Mouse (Mus musculus): ENCODE data around the gene Coil.
"Not testable (repeated sequence)": the region's sequence is repeated elsewhere in the genome, so short reads cannot be mapped to it uniquely, and the experiment has no call there.

Gene Coil

DNA sequence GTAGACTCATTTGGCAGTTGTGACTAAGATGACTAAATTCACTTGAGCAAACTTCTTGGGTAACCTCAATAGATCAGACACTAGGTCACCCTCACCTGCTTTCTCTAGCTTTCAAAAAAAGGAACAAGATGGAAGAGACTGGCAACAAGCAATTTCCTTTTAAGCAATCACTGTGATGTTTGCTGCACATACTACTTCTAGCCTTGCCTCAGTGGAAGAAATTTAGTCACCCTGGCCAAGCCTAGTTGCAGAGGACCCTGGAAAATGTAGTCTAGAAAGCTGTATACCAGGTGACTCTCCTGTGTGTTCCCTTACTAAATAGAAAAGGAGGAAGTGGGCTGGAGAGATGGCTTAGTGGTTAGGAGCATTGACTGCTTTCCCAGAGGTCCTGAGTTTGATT, 36.4 kb downstream of the Coil start:
- DNase-seq (ENCODE audit: low spot score in 2 of 2), result no peak

DNA sequence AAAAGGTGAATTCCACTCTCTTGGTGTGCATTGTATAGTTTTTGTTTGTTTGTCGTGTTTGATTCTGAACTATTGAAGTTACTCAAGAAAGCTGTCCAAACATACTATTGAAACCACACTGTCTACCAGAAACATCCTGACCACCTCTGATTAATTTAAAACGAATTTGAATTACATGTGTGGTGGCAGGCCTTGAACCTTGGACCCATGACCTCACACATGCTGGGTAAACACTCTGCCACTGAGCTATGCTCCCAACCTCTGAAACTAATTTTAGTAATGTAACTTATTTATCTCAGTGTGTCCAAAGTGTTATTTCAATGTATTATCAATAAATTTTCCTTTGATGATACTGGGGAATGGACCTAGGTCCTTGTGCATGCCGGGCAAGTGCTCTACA, 37.5 kb downstream of the Coil start:
- no peak for DNase-seq (ENCODE audit: low spot score in 2 of 2)

DNA sequence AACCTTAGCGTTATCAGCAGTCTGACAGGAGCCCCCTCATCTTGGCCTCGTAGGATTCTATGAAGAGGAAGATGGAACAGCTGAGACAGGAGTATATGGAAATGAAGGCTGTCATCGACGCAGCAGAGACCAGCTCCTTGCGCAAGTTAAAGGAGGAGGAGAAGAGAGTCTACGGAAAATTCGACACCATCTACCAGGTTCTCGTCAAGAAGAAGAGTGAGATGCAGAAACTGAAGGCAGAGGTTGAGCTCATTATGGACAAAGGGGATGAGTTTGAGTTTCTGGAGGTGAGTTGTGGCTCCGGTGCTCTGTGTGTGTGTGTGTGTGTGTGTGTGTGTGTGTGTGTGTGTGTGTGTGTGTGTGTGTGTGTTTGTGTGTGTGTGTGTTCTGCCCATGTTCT, 39.0 kb downstream of the Coil start:
- no peak for DNase-seq (ENCODE audit: low spot score in 2 of 2)

DNA sequence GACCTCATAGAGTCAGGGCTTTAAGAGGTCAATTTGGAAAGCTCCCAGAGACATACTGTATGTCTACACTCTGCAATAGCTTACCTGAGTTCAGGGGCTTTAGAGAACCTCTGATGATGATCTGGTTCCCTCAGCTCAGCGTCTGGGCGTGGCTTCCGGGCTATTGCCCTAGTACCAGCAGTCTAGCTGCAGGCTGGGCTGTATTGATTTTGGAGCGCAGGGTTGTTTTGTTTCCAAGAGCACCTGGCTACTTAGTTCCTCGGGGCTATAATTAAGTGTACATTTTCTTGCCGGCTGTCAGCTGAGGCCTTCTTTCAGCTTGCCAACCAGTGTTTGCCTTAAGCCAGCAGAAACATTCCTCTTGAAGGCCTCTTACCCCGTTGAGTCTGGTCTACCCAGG, 39.4 kb downstream of the Coil start:
- DNase-seq (ENCODE audit: low spot score in 2 of 2), result no peak

DNA sequence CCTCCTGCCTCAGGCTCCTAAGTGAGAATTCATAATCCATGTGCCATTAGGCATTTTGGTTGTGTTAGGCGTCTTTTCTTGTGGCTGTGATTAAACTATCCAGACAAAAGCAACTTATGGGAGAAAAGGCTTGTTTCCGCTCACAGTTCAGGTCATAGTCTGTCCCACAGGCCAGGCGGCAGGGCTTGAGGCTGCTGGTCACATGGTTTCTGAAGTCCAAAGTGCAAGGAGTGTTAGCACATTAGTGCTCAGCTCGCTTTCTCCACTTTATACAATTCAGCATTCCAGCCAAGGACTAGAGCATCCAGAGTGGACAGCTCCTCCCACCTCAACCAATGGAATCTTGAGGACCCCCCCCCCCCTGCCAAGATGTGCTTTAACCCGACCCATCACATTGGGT, 42.2 kb downstream of the Coil start:
- DNase-seq (ENCODE audit: low spot score in 2 of 2), result no peak

DNA sequence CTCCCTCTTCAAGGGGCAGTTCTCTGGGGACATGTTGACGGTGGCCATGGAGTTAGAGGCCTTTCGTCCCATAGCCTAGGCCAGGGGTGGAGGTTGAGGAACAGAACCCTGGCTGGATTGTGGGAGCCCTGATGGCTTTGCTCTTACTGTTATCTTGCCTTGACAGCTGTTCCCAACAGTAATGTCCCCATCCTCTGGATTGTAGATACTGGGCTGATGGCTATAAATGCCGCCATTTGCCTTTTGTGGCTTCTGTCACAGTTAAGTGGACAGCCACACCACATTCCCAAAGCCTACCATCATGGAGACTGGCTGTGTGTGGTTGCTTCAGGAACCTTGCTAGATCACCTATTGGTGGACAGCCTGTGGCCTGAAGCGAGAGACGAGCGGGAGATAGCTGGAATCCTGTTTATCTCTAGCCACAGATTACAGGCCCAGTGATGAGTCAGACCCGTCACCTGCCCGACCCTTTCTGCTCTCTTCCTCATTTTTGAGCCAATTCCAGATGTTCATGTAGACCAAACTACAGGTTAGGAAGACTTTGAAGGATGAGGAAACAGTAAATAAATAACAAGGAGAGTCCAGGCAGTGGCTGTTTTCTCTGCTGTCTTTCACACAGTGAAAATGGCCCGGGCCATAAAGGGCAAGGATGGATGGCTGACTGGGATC, 47.6 kb downstream of the Coil start:
- DNase-seq (ENCODE audit: low spot score in 2 of 2), result no peak

DNA sequence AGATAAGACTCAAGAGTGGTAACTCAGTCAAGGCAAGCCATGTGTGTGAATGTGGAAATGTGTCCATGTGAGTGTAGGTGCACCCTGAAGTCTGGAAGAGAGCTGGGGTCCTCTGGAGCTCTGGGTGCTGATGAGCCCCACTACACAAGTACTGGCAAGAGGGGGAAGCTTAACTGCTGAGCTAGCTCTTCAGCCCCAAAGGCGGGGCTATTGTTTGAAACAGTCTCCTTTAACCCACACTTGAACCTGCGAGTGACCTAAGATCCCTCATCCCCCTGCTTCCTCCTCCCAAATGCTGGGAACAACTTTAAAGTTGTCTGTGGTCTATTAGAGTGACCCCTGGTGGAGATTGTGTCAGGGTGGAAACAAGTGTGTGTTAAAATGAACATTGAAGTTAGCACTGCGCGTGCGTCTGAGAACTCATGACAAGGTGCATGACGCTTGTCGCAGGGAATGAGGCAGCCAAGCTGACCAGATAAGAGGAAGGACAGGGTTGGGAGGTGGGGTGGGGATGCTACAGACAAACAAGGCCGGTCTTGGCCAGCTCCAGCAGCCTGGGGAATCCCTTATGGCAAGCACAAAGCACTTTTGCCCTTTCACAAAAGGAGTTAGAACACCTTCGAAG, 50.7 kb downstream of the Coil start:
- no peak for DNase-seq (ENCODE audit: low spot score in 2 of 2)

DNA sequence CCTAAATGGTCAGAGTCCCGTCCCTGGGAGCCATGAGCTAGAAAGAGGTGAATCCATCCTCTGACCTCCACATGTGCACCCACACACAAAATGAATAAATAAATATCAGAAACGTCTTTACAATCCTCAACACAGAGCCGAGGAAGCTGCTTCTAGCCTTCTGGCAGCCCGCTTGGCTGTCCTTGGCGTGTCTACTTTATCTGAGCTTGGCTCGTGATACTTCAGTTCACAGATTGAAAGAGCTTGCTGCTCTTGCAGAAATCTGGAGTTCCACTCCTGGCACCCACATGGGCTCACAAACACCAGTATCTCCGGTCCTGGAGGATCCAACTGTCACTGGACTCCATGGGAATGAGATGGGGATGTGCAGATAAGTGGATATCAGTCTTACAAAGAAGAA, 51.6 kb downstream of the Coil start:
- no peak for DNase-seq (ENCODE audit: low spot score in 2 of 2)

DNA sequence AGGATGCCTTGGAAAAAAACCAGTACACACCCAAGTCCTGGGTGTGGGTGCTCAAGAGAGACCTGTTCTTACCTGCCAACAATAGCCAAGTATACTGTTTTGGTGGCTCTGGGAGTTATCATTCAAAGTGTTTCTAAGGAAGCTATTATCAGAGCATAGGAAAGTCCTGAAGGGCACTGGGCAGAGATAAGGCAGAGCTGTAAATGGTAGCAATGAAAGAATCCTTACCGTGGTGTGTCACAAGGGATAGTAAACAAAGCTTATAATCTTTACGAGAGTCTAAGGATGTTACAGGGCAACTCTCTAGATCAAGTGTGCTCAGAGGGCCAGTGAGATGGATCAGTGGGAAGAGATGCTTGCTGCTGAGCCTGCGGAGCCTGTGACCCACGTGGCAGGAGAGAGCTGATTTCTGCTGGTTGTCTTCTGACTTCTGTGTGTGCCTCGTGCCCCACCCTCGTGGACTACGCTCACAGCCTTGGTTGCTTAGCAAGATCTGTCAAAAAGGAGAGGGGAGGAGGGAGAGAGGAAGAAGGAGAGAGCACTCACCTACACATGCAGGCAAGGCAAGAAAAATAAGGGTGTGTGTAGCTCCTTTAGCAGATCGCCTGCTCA, 52.2 kb downstream of the Coil start:
- DNase-seq (ENCODE audit: low spot score in 2 of 2), result peak in 1 of 2 experiments; percentile 40

DNA sequence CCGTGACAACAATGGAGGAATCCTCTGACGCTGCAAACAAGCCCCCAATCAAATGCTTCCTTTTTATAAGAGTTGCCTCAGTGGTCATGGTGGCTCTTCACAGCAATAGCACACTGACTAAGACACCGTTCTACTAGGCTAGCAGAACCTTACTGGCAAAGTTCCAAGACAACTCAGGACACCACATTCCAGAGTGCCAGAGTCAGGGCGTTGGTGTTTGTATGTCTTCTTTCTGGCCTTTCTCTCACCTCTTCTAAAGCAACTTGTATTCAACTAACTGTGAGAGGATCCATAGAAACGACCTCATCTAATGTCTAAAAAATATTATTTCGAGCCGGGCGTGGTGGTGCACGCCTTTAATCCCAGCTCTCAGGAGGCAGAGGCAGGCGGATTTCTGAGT, 53.4 kb downstream of the Coil start:
- no peak for DNase-seq (ENCODE audit: low spot score in 2 of 2)

DNA sequence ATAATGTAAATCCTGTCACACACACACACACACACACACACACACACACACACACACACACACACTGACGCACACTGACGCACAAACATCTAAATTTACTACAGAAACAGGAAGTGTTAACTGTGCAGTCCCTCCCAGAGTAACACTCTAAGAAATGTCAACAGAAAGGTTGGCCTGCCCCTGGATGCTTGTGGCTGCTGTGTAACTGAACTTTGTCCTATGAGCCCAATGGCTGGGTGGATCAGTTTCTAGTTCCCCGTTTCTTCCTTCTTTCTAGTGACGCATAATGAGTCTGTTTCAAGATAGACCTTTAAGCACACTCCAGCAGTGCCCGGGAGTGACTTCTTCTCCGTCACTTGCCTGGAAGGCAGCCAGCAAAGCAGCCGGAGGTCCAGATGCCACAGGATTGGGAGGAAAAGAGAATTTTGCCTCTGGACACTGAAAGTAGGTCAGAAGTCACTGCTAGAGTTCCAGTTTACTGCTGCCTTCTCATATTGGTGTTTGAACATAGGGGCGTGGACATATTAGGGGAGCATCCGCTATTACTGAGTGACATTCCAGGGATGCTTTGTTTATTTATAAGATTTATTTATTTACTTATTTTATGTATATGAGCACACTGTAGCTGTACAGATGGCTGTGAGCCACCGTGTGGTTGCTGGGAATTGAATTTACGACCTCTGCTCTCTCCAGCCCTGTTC, 54.3 kb downstream of the Coil start:
- DNase-seq (ENCODE audit: low spot score in 2 of 2), result peak in 1 of 2 experiments; percentile 32

DNA sequence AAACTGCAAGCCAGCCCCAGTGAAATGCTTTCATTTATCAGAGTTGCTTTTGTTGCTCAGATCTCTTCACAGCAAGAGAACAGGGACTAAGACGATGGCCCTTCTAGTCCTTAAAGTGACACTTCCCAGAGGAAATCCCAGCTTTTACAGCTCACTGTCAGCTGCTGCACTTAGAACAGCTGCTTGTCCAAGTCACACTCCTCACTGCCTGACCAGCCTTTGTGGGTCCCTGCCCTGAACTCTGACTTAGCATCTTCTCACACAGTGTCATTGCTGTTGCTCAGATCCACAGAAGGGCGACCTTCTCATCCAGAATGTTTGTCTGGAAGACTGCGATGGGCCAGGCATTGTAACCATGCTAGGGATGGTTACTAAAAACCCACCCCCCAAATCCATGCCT, 55.6 kb downstream of the Coil start:
- no peak for DNase-seq (ENCODE audit: low spot score in 2 of 2)

DNA sequence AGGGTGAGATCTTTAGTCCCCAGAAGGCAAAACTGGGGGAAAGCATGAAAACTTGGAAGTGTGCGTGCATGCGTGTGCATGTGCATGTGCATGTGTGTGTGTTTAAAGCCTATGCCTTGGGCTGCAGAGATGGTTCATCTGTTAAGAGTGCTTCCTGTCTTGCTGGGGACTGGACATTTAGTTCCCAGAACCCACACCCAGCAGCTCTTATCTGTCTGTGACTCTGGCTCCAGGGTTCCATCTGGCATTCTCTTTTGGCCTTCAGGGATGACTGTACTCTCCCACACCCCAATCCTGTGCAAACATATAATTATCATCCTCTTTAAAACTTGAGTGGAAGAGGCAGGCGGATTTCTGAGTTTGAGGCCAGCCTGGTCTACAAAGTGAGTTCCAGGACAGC, 56.1 kb downstream of the Coil start:
- DNase-seq (ENCODE audit: low spot score in 2 of 2), result no peak

DNA sequence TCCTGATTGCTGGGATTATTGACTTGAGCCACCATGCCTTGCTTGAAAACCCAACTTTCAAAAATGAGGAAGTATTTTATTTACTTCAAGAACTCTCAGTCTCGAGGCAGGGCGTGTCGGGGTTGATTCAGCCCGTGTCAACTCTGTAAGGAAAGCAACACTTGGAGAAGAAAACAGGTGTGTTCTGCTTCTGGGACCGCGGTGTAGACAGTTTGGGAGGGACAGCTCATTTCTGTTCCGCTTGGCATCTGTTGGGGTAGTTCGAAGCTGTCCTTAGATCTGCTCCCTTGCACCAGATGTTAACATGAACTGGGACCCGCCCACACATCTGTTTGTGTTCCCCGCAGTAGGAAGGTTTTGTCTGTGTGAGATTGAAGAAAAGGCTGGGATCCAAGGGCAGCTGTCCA, 57.9 kb downstream of the Coil start:
- DNase-seq (ENCODE audit: low spot score in 2 of 2), result no peak

DNA sequence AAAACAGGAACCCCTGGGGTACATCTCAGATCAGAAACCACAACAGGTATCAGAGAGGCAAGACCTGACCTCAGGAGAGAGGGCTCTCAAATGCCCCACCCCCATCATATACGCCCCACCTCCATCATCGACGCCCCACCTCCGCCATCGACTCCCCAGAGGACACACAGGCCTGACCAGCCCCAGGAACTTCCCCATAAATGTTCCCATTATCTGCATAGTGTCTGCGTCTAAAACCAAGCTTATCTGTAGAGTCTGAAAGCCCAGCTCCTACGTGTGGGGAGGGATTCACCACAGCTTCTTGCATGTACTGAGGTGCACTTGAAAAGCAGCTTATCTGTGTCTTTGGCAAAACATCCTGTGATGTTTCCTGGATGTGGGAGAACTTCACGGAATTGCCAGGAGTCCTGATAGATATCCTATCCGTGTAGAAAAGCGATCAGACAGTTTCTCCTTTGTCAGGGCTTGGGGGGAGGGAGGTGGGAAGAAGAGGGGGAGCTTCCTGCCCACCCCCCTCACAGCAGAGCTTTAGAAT, 58.9 kb downstream of the Coil start:
- no peak for DNase-seq (ENCODE audit: low spot score in 2 of 2)

DNA sequence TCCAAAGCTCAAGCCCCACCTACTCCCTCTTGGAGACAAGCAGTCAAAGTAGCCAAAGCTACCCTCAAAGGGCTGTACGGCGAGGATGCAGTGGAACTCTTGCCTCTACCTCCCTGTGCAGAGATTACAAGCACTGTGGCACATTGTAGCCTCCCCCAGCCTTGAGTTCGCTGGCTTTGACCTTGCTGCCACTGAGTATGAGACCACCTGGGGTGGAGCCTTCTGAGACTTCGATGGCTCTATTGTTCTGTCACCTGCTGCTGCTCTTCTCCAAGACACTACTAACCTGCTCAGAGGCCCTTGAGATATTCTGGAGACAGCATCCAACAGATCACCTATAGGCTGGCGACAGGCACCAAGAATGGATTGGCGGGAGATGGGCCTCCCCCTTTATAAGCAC, 60.5 kb downstream of the Coil start:
- no peak for DNase-seq (ENCODE audit: low spot score in 2 of 2)

DNA sequence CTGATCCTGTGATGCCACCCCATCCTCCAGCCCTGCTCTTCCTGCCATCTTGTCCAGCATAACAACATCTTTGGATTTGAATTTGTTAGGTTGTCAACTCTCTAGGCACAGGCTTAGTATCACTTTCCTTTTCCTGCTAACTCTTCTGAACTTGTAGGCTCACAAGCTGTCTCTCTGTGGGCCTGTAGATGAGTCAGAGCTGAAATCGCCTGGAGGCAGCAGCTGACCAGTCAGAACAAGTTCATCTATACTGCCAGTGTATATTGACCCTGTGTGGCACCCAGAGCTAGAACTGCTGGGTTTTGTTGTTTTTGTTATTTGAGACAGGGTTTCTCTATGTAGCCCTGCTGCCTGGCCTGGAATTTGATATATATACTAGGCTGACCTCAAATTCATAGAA, 61.1 kb downstream of the Coil start:
- no peak for DNase-seq (ENCODE audit: low spot score in 2 of 2)

DNA sequence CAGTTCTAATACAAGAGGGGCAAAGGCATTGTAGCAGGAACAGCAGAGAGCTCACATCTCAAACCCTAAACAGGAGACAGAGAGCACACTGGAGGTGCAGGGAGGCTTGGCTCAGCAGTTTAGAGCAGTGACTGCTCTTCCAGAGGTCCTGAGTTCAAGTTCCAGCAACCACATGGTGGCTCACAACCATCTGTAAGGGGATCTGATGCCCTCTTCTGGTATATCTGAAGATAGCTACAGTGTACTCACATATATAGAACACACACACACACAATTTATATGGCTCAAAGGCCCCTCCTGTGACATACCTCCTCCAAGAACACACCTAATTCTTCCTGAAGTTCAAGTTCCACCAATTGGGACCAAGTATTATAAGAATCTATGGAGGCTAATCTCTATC, 64.5 kb downstream of the Coil start:
- no peak for DNase-seq (ENCODE audit: low spot score in 2 of 2)

DNA sequence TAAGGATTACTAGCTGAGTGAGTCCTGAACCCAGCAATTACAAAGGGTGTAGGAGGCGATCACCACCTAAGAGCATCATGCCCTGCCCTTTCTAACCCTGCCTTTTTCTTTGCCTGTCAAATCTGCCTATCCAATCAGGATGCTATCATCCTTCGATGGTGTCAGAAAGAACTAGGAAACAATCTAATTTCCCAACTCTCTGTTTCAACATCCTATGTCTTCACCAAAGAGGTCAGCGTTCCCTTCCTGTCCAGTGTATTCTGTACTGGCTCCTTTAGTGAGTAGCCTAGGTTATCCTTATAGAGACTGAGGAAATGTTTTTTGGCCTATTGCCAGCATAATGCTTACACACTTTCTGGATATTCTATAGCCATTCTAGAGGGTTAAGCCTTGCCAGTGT, 65.5 kb downstream of the Coil start:
- no peak for DNase-seq (ENCODE audit: low spot score in 2 of 2)

DNA sequence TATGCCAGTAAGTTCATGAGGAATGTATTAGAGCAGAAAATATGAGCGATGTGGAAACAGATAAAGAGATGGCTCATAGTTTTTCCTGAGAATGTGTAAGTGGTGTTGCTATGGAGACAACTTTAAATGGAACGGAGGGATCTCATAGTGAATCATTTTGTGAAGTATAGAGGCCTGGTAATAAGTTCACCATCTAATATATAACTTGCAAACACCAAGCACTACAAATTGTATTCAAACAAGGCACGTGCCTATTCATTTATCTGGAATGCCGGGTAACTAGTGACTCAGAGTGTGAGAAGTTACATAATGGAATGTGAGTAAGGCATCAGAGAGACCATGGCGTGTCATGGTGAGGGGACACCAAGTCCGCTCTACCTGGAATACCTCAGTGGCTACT, 68.4 kb downstream of the Coil start:
- DNase-seq (ENCODE audit: low spot score in 2 of 2), result no peak

DNA sequence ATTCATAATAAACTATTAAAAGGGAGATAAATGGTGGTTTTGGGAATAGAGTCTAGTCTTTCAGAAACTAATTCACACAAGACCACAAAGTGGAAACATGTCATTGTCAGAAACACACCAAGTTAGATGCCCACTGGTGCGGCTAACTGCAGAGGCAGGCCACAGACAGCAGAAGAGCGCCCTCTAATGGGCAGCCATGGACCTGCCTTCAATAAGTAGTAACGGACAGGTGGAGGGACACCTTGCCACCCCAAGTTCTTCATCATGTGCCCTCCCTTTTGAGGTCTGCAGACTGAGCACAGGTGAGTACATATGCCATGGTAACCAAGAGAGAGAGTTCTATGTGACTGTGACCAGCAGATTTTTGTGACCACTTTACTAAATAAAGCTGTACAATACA, 69.3 kb downstream of the Coil start:
- peak in 1 of 2 experiments; percentile 37 for DNase-seq (ENCODE audit: low spot score in 2 of 2)

DNA sequence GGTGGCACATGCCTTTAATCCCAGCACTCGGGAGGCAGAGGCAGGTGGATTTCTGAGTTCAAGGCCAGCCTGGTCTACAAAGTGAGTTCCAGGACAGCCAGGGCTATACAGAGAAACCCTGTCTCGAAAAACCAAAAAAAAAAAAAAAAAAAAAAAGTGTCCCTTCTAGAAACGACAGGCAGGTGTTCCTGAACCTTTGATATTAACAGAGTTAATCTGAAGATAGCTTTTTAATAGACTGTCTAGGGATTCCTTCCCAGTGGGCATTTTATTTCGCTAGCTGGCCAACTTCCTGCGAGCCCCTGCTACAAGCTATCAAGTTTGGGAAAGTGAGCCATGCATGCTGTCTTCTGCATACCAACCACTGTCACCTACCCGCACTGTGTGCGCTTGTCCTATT, 71.0 kb downstream of the Coil start:
- DNase-seq (ENCODE audit: low spot score in 2 of 2), result not testable (repeated sequence)

All from left cerebral cortex, adult 9 months (tissue).